Mouse (Mus musculus) heart, postnatal 36 days (tissue): Measurements from ENCODE around the gene Gstt2. TPM values are rescaled to one million over a fixed set of nuclear protein-coding genes. Genes with fewer than 3 reads are reported as not detected.

ENCODE experiments used
- total RNA-seq, 2 experiments: library from RNA; stranded (reverse); gene quantifications; 2 replicates each; pipeline ENCODE4 v1.2.3; 2021

Gstt2 gene
- total RNA-seq, 2 experiments from 2014 or later, result 13.2 to 13.5 TPM

Other genes starting within 250 kb of the Gstt2 start
- 1 to 10 TPM; 5.4 to 9.0 TPM for gene Ggt5, start 248.1 kb downstream of the Gstt2 start, total RNA-seq
- 1 to 10 TPM; 1.4 to 1.8 TPM for gene Susd2, start 193.4 kb downstream of the Gstt2 start, total RNA-seq
- gene Cabin1, start 73.1 kb downstream of the Gstt2 start, total RNA-seq, result 10 to 100 TPM; 23.4 to 26.2 TPM
- gene Ddt, start 64.0 kb downstream of the Gstt2 start, total RNA-seq, result 100 to 1,000 TPM in 1 of 2 experiments, 10 to 100 TPM in 1; 96.7 to 104 TPM
- not detected for gene Gm20441, start 56.5 kb downstream of the Gstt2 start, total RNA-seq
- 1 to 10 TPM; 4.1 to 4.8 TPM for gene Gstt3, start 56.0 kb downstream of the Gstt2 start, total RNA-seq
- gene Gstt1, start 38.8 kb downstream of the Gstt2 start, total RNA-seq, result 10 to 100 TPM; 14.5 to 20.3 TPM
- gene Gstt4, start 14.9 kb downstream of the Gstt2 start, total RNA-seq, result not detected
- gene Mif, start 22.8 kb upstream of the Gstt2 start, total RNA-seq, result 100 to 1,000 TPM; 196 to 202 TPM
- gene Derl3, start 56.0 kb upstream of the Gstt2 start, total RNA-seq, result under 1 TPM; 0.61 to 0.68 TPM
- 10 to 100 TPM; 20.0 to 20.6 TPM for gene Smarcb1, start 84.2 kb upstream of the Gstt2 start, total RNA-seq
- 1,000 to 10,000 TPM; 1,903 to 1,946 TPM for gene Chchd10, start 95.7 kb upstream of the Gstt2 start, total RNA-seq
- gene Mmp11, start 99.1 kb upstream of the Gstt2 start, total RNA-seq, result 1 to 10 TPM; 5.9 to 7.7 TPM
- not detected for gene Gm867, start 103.2 kb upstream of the Gstt2 start, total RNA-seq
- not detected for gene Vpreb3, start 105.6 kb upstream of the Gstt2 start, total RNA-seq
- not detected for gene Gm5134, start 117.1 kb upstream of the Gstt2 start, total RNA-seq
- gene Zfp280b, start 195.2 kb upstream of the Gstt2 start, total RNA-seq, result 1 to 10 TPM; 6.9 to 8.0 TPM